ENCODE assay signal across 9 mouse cellular contexts in genomic region chr2:70901479-70901878, GRCm38 (mm10).
DNase-seq lines count a peak whose midpoint lies in the region; ATAC-seq and TF ChIP-seq lines count a peak whose summit lies in the region.
"Had no signal": no experiment of that assay in that cellular context is flagged by ENCODE, and none has a peak within 500 bp of the region (broad histone marks: within the 10 kb centered on the region; RNA-seq: fewer than 3 reads in every experiment).

No protein-coding gene starts in this region.

- H3K27ac ChIP-seq in forebrain, embryonic 15.5 days (replicated peaks) = no peak overlapping the region
- H3K27ac ChIP-seq in forebrain, embryonic 12.5 days = no peak overlapping the region
- no peak overlapping the region for H3K27ac ChIP-seq in lung, postnatal 0 days (ENCODE audit: low read length)
- H3K27ac ChIP-seq in intestine, embryonic 16.5 days (ENCODE audit: low read length) = no peak overlapping the region
- no peak overlapping the region; the same call in 1 of the 2 replicates for H3K27ac ChIP-seq in stomach, embryonic 14.5 days (ENCODE audit: low read length)
- H3K27ac ChIP-seq: macrophage had no signal

- DNase-seq in lung, postnatal 0 days (ENCODE audit: low spot score) = no peak
- no peak for DNase-seq in lung, postnatal 10 days
- no peak for DNase-seq in cerebellum, adult 18-20 months
- DNase-seq in gastrocnemius, postnatal 25 days = no peak

- no peak for TF ChIP-seq EP300 in lung, postnatal 0 days (IDR thresholded peaks at IDR 0.05)

- no peak overlapping the region for H3K9ac ChIP-seq in forebrain, embryonic 15.5 days (replicated peaks)
- H3K9ac ChIP-seq in forebrain, embryonic 12.5 days = no peak overlapping the region
- no peak overlapping the region for H3K9ac ChIP-seq in lung, postnatal 0 days (replicated peaks; ENCODE audit: low read depth)
- no peak overlapping the region for H3K9ac ChIP-seq in intestine, embryonic 16.5 days (ENCODE audit: low read depth, low read length)
- H3K9ac ChIP-seq in stomach, embryonic 14.5 days (replicated peaks; ENCODE audit: low read depth, low read length) = no peak overlapping the region

- H3K27me3 ChIP-seq in forebrain, embryonic 15.5 days = no peaks in the 10 kb centered on the region
- no peaks in the 10 kb centered on the region for H3K27me3 ChIP-seq in forebrain, embryonic 12.5 days
- H3K27me3 ChIP-seq in lung, postnatal 0 days (replicated peaks; ENCODE audit: insufficient read depth, low read length) = no peaks in the 10 kb centered on the region
- no peaks in the 10 kb centered on the region for H3K27me3 ChIP-seq in intestine, embryonic 16.5 days (replicated peaks; ENCODE audit: control insufficient read depth, insufficient read depth, low read length)
- H3K27me3 ChIP-seq in stomach, embryonic 14.5 days (ENCODE audit: control insufficient read depth, insufficient read depth, low read length) = no peaks in the 10 kb centered on the region

- 81% methylated on average over 14 of the region's 14 CpGs for WGBS in forebrain, embryonic 15.5 days
- WGBS in forebrain, embryonic 12.5 days = 87% methylated on average over 14 of the region's 14 CpGs
- WGBS in lung, postnatal 0 days = 27% methylated on average over 14 of the region's 14 CpGs
- 19% methylated on average over 14 of the region's 14 CpGs for WGBS in intestine, embryonic 16.5 days
- 23% methylated on average over 14 of the region's 14 CpGs for WGBS in stomach, embryonic 14.5 days

- no peak for TF ChIP-seq CTCF in lung, postnatal 0 days (IDR thresholded peaks at IDR 0.05)

- peak; percentile 64 for ATAC-seq in forebrain, embryonic 15.5 days (replicated peaks)
- ATAC-seq in forebrain, embryonic 12.5 days (ENCODE audit: low FRiP score) = no peak
- peak; percentile 30; the same call in 1 of the 2 replicates for ATAC-seq in lung, postnatal 0 days
- peak; percentile 63 for ATAC-seq in intestine, embryonic 16.5 days
- ATAC-seq in stomach, embryonic 14.5 days (ENCODE audit: insufficient number of reproducible peaks, insufficient read depth, low FRiP score, low read depth) = peak; percentile 46; the same call in 1 of the 2 replicates

- no peak overlapping the region for H3K4me2 ChIP-seq in forebrain, embryonic 15.5 days (replicated peaks)
- no peak overlapping the region for H3K4me2 ChIP-seq in forebrain, embryonic 12.5 days
- H3K4me2 ChIP-seq in lung, postnatal 0 days (replicated peaks; ENCODE audit: low read depth, low read length) = peak overlapping the region; percentile 44
- peak overlapping the region; percentile 41 for H3K4me2 ChIP-seq in intestine, embryonic 16.5 days (ENCODE audit: low read depth, low read length)
- H3K4me2 ChIP-seq in stomach, embryonic 14.5 days (replicated peaks; ENCODE audit: low read depth, low read length) = peak overlapping the region; percentile 31

- no peaks in the 10 kb centered on the region for H3K9me3 ChIP-seq in forebrain, embryonic 15.5 days
- H3K9me3 ChIP-seq in forebrain, embryonic 12.5 days = no peaks in the 10 kb centered on the region
- H3K9me3 ChIP-seq in lung, postnatal 0 days (ENCODE audit: low read length) = no peaks in the 10 kb centered on the region
- H3K9me3 ChIP-seq in intestine, embryonic 16.5 days (ENCODE audit: control insufficient read depth, low read length) = no peaks in the 10 kb centered on the region
- no peaks in the 10 kb centered on the region for H3K9me3 ChIP-seq in stomach, embryonic 14.5 days (ENCODE audit: control insufficient read depth, low read depth, low read length)

- H3K36me3 ChIP-seq in forebrain, embryonic 15.5 days = no peaks in the 10 kb centered on the region
- no peaks in the 10 kb centered on the region for H3K36me3 ChIP-seq in forebrain, embryonic 12.5 days (replicated peaks)
- H3K36me3 ChIP-seq in lung, postnatal 0 days (ENCODE audit: insufficient read depth, low read length) = no peaks in the 10 kb centered on the region
- H3K36me3 ChIP-seq in intestine, embryonic 16.5 days (ENCODE audit: control insufficient read depth, insufficient read depth, low read length) = no peaks in the 10 kb centered on the region
- H3K36me3 ChIP-seq in stomach, embryonic 14.5 days (ENCODE audit: control insufficient read depth, insufficient read depth, low read length) = no peaks in the 10 kb centered on the region

- no peak overlapping the region for H3K4me3 ChIP-seq in forebrain, embryonic 15.5 days
- no peak overlapping the region for H3K4me3 ChIP-seq in forebrain, embryonic 12.5 days (replicated peaks)
- no peak overlapping the region for H3K4me3 ChIP-seq in lung, postnatal 0 days (ENCODE audit: low read depth, low read length)
- peak overlapping the region; percentile 3; the same call in 1 of the 2 replicates for H3K4me3 ChIP-seq in intestine, embryonic 16.5 days (ENCODE audit: low read length)
- no peak overlapping the region for H3K4me3 ChIP-seq in stomach, embryonic 14.5 days (ENCODE audit: low read depth, low read length)

- no peaks in the 10 kb centered on the region for H3K4me1 ChIP-seq in forebrain, embryonic 15.5 days
- no peaks in the 10 kb centered on the region; the same call in 1 of the 2 replicates for H3K4me1 ChIP-seq in forebrain, embryonic 12.5 days
- no peaks in the 10 kb centered on the region; the same call in 1 of the 2 replicates for H3K4me1 ChIP-seq in lung, postnatal 0 days (ENCODE audit: insufficient read depth, low read depth, low read length)
- 0 out of 2 replicates have a peak, but pooled peaks cover 2% of the 10 kb centered on the region for H3K4me1 ChIP-seq in intestine, embryonic 16.5 days (ENCODE audit: control insufficient read depth, insufficient read depth, low read length)
- 0 out of 2 replicates have a peak, but pooled peaks cover 6% of the 10 kb centered on the region for H3K4me1 ChIP-seq in stomach, embryonic 14.5 days (ENCODE audit: control insufficient read depth, insufficient read depth, low read length)

Comparison
In these comparisons a context has a peak if more than half of its experiments do, and no peak if none do; other contexts are left out.
1. H3K4me2 ChIP-seq: peak in lung, postnatal 0 days (single experiment), intestine, embryonic 16.5 days (single experiment) and stomach, embryonic 14.5 days (single experiment); none in forebrain, embryonic 15.5 days (single experiment) and forebrain, embryonic 12.5 days (single experiment).